Mouse (Mus musculus) CH12.LX (cell line): ENCODE data around the gene Safb2.

Experiments
- CHD2 ChIP-seq: IDR thresholded peaks from 2 replicates; pipeline ENCODE4 v1.6.1; 2011; ENCODE audit warnings: low read length, improper control_type of control experiment
- CTCF ChIP-seq, 2 experiments: IDR thresholded peaks in 1 of 2; conservative IDR thresholded peaks in 1 of 2; 2 replicates each; pipeline ENCODE4 v1.5.1; 2011 to 2012; ENCODE audit warnings: low read depth in 2 of 2, low read length in 2 of 2, improper control_type of control experiment in 1 of 2, inconsistent platforms in 1 of 2, mild to moderate bottlenecking in 1 of 2, moderate library complexity in 1 of 2
- EP300 ChIP-seq: IDR thresholded peaks from 2 replicates; pipeline ENCODE4 v1.6.1; 2011; ENCODE audit warnings: low read length, improper control_type of control experiment
- HCFC1 ChIP-seq: IDR thresholded peaks from 2 replicates; pipeline ENCODE4 v1.6.1; 2012; ENCODE audit warnings: low read depth, mild to moderate bottlenecking, inconsistent platforms, low read length, improper control_type of control experiment
- MAFK ChIP-seq: IDR thresholded peaks from 2 replicates; pipeline ENCODE4 v1.6.1; 2011; ENCODE audit warnings: low read length, improper control_type of control experiment; ENCODE audit not compliant: insufficient replicate concordance
- MAX ChIP-seq: IDR thresholded peaks from 2 replicates; pipeline ENCODE4 v1.6.1; 2011; ENCODE audit warnings: low read length, improper control_type of control experiment
- MEF2A ChIP-seq: IDR thresholded peaks from 2 replicates; pipeline ENCODE4 v1.6.1; 2014; ENCODE audit warnings: low read depth, mild to moderate bottlenecking, inconsistent platforms, low read length, improper control_type of control experiment, borderline replicate concordance
- POLR2A ChIP-seq: IDR thresholded peaks from 2 replicates; pipeline ENCODE4 v1.6.1; 2011; ENCODE audit warnings: low read depth, mild to moderate bottlenecking, improper control_type of control experiment, low read length
- SIN3A ChIP-seq: IDR thresholded peaks from 2 replicates; pipeline ENCODE4 v1.6.1; 2012; ENCODE audit warnings: low read length, improper control_type of control experiment, inconsistent platforms
- TCF12 ChIP-seq: IDR thresholded peaks from 2 replicates; pipeline ENCODE4 v1.6.1; 2014; ENCODE audit warnings: low read depth, mild to moderate bottlenecking, inconsistent platforms, low read length, improper control_type of control experiment
- UBTF ChIP-seq: IDR thresholded peaks from 2 replicates; pipeline ENCODE4 v1.6.1; 2012; ENCODE audit warnings: low read depth, mild to moderate bottlenecking, inconsistent platforms, low read length, improper control_type of control experiment, moderate library complexity
- USF1 ChIP-seq: IDR thresholded peaks from 2 replicates; pipeline ENCODE4 v1.6.1; 2014; ENCODE audit warnings: low read depth, mild to moderate bottlenecking, inconsistent platforms, low read length, improper control_type of control experiment
- USF2 ChIP-seq: conservative IDR thresholded peaks from 2 replicates; pipeline ENCODE4 v1.6.1; 2011; ENCODE audit warnings: low read depth, low read length, improper control_type of control experiment
- ZC3H11A ChIP-seq: IDR thresholded peaks from 2 replicates; pipeline ENCODE4 v1.6.1; 2012; ENCODE audit warnings: low read depth, mild to moderate bottlenecking, inconsistent platforms, low read length, improper control_type of control experiment

- no peak for TF ChIP-seq CTCF (conservative IDR thresholded peaks at IDR 0.05 in 1 of 2, IDR thresholded peaks at IDR 0.05 in 1 of 2; ENCODE audit: low read depth in 2 of 2, low read length in 2 of 2)
- TF ChIP-seq USF1 = no peak
- no peak for TF ChIP-seq USF2
- no peak for TF ChIP-seq POLR2A
- no peak for TF ChIP-seq TCF12
- TF ChIP-seq MAX = no peak
- TF ChIP-seq UBTF = no peak
- no peak for TF ChIP-seq MAFK
- no peak for TF ChIP-seq ZC3H11A
- no peak for TF ChIP-seq EP300
- no peak for TF ChIP-seq MEF2A
- no peak for TF ChIP-seq CHD2
- TF ChIP-seq HCFC1 = no peak
- 0 out of 2 replicates have a peak, but pooled peaks have one; percentile 12 for TF ChIP-seq SIN3A
Observed at GRCm38 (mm10) chr17:56625495-56625894, 41.1 kb upstream of the Safb2 start.
